Mouse (Mus musculus): ENCODE measurements at regions not wholly inside any gene's neighbourhood (a gene's known extent, or its start where the extent isn't known, plus 50 kb on each side); places are given as distances from the start of the nearest gene placed in this dataset.

- WGBS: 59% methylated on average over 7 of the region's 7 CpGs
- no peak for DNase-seq (ENCODE audit: low read depth, low spot score)
These were observed 173.7 kb downstream of the Bmp7 start for GRCm38 (mm10) chr2:172766403-172766802.

DNA sequence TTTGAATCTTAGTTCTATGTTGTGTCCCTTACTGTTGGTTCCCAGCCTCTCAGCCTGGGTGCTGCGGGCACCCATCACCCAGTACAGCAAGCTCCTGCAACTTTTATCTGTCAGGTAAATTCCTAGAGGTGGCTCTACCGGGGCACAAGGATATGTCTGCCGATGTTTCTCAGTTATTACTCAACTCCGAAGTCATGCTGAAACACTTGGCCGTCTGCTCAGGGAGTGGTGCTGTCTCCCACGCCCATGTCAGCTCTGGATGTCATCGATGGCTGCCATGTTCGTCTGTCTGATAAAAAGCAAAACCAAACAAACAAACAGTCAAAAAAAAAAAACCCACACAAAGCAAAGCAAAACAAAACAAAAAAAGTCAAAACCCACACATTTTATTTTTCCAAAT lies 171.4 kb downstream of the Bmp7 start:
- 48% methylated on average over 8 of the region's 8 CpGs for WGBS
- DNase-seq (ENCODE audit: low read depth, low spot score): no peak

GRCm38 (mm10) chr2:172770061-172770460 lies 170.1 kb downstream of the Bmp7 start:
- no peak for DNase-seq (ENCODE audit: low read depth, low spot score)
- 42% methylated on average over 6 of the region's 6 CpGs for WGBS

- DNase-seq (ENCODE audit: low read depth, low spot score): no peak
- 85% methylated on average over 14 of the region's 14 CpGs for WGBS
These were observed 169.5 kb downstream of the Bmp7 start for GRCm38 (mm10) chr2:172770606-172771005.

DNA sequence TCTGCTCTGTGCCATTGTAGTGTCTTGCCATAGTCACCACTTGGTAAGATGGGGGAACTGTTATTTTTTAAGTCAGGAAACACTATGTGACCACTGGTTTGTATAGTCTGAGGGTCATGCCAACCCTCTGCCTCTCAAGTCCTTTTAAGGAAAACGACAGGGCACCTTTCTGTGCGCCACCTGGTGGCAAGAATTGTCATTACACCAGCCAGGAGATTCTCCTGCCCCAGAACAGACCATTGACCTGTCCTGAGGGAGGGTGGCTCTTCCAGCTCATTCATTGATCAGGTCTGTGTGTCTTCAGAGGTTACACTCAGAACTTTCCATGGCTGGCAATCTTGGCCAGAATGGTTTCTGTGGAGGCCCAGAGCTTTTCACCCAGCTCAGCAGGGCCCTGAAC lies 166.9 kb downstream of the Bmp7 start:
- WGBS: 2% methylated on average over 2 of the region's 2 CpGs
- DNase-seq (ENCODE audit: low read depth, low spot score): peak; percentile 4

GRCm38 (mm10) chr2:172776485-172776884 lies 163.6 kb downstream of the Bmp7 start:
- WGBS: 39% methylated on average over 12 of the region's 12 CpGs

GRCm38 (mm10) chr2:172777774-172778173 lies 162.3 kb downstream of the Bmp7 start:
- 59% methylated on average over 2 of the region's 2 CpGs for WGBS
- no peak for DNase-seq (ENCODE audit: low read depth, low spot score)

More at GRCm38 (mm10) chr2:172776485-172776884, 163.6 kb downstream of the Bmp7 start:
- no peak for DNase-seq (ENCODE audit: low read depth, low spot score)

- WGBS: 23% methylated on average over 5 of the region's 5 CpGs
- DNase-seq (ENCODE audit: low read depth, low spot score): no peak
These were observed 161.0 kb downstream of the Bmp7 start for GRCm38 (mm10) chr2:172779096-172779495.

- DNase-seq (ENCODE audit: low read depth, low spot score): no peak
- WGBS: 65% methylated on average over 10 of the region's 10 CpGs
These were observed 157.4 kb downstream of the Bmp7 start for GRCm38 (mm10) chr2:172782686-172783085.

DNA sequence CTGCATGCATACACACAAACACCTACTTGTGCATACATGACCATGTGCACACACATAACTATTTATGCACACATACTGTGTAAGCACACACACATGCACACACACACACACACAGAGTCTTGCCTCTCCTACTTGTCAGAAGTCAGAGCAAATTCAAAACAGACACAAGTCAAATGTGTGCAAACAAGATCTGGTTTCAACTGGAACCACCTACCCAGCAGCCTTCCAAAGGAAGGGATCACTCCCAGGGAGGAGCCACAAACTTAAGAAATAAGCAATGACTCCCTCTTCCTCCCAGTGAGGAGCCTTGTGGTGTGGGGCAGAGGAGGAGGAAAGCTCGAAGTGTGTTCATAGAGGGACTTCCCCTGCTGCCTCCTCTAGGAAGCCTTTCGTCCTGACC lies 153.8 kb downstream of the Bmp7 start:
- DNase-seq (ENCODE audit: low read depth, low spot score): no peak
- WGBS: 20% methylated on average over 2 of the region's 2 CpGs

DNA sequence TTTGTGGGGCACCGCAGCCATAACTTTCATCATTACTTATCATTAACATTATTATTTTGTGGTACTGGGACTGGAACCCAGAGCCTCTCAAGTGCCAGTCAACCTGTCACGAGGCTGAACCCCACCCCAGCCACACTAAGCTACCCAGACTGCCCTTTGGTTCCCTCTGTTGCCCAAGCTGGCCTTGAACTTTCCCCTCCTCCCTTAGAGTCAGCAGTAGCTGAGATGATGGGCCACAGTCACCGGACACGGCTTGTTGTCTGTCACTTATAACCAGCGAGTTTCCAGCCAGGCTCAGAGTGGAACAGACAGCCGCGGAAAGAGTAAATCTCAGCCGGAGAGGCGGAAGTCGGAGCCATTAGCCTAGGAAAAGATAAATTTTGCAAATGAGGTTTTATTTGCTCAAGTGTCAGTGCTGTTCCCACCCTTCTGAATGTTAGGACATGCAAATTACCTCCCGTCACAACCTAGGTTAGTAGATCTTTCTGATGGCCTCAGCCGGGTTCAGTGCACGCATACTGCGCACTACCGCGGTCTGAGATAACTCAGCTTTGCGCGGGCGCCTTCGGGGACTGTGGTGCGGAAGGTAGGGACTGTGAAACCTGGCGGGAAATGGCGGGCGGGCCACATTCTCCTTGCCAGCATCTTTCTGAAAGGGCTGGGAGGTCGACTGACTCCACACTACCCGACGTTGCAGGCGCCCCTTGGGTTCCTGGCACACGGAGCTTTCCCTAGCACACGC lies 152.7 kb downstream of the Bmp7 start:
- DNase-seq (ENCODE audit: low read depth, low spot score): no peak
- WGBS: 16% methylated on average over 30 of the region's 30 CpGs

GRCm38 (mm10) chr2:172789260-172789659 lies 150.9 kb downstream of the Bmp7 start:
- 23% methylated on average over 10 of the region's 10 CpGs for WGBS
- no peak for DNase-seq (ENCODE audit: low read depth, low spot score)

DNA sequence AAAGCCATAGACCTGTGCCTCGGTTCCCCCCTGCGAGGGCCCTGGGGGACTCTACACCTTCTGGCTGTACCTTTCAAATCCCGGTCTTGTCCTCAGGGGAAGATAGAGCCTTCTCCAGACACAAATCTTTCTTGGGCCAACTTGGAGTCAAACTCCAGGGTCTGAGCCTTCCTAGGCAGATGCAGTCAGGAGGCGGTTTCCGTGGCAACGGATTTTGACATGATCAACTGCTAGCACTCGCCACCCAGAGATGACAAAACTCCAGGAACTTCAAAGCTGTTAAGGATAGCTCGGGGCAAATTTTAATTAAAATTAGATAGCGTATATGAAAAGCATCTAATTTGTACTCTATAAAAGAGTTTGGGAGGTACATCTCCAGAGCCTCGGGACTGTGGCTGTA lies 147.6 kb downstream of the Bmp7 start:
- DNase-seq (ENCODE audit: low read depth, low spot score): no peak
- 74% methylated on average over 10 of the region's 10 CpGs for WGBS

DNA sequence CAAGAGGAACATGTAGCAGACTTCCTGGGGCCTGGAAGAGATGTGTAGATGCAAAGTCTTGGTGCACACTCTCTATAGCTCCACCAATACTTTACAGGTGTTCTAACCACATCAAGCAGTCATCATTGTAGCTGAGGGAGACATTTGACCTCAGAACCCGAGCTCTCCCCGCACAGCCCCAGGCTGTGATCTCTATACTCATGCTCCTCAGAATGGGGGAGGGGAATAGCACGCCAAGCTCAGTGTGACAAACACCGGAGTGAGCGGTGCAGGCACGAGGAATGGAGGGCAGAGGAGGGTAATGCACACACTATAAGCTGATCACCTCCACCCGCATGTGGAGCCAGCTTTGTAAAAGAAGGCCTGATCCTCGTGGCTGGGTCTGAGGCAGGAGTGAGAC lies 146.1 kb downstream of the Bmp7 start:
- 70% methylated on average over 8 of the region's 8 CpGs for WGBS
- no peak for DNase-seq (ENCODE audit: low read depth, low spot score)

DNA sequence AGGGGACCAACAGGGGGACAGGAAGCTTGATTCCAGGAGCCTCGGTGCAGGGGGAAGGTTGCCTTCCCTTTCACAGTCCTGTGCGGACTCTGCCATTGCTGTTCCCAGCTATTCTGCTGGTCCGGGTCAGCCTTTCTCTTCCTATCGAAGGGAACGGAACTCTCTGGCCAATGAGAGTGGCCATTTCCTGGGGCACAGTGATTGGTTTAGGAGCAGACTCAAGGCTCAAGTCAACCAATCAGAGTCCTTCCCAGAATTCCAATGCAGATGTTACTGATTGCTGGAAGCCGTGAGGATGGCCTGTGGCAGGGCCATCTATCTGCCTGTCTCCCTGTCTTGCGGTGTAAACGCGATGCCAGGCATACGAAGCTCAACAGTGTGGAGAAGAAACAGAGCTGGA lies 145.3 kb downstream of the Bmp7 start:
- no peak for DNase-seq (ENCODE audit: low read depth, low spot score)
- WGBS: 78% methylated on average over 10 of the region's 10 CpGs

- WGBS: 58% methylated on average over 6 of the region's 6 CpGs
- DNase-seq (ENCODE audit: low read depth, low spot score): no peak
These were observed 144.0 kb downstream of the Bmp7 start for GRCm38 (mm10) chr2:172796104-172796503.

DNA sequence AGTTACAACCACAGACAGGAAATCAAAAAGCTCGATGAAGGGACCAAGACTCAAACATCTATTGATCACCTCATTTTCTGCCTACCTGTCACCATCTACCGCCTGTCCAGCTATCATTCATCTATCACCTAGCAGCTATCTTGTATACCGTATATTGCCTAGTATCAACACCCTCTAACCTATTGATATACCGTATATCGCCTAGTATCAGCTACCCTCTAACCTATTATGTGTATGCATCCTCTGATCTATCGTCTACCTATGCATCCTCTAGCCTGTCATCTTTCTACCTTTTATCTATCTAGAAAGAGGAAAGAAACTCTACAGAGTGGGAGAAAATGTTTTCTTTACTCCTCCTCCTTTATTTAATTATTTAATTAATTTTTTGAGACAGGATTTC lies 143.2 kb downstream of the Bmp7 start:
- 27% methylated on average over 6 of the region's 6 CpGs for WGBS
- no peak for DNase-seq (ENCODE audit: low read depth, low spot score)

GRCm38 (mm10) chr2:172799951-172800350 lies 140.2 kb downstream of the Bmp7 start:
- DNase-seq (ENCODE audit: low read depth, low spot score): no peak
- WGBS: 61% methylated on average over 10 of the region's 10 CpGs

GRCm38 (mm10) chr2:172800801-172801200 lies 139.3 kb downstream of the Bmp7 start:
- DNase-seq (ENCODE audit: low read depth, low spot score): no peak
- 66% methylated on average over 9 of the region's 9 CpGs for WGBS

GRCm38 (mm10) chr2:172801804-172802203 lies 138.3 kb downstream of the Bmp7 start:
- no peak for DNase-seq (ENCODE audit: low read depth, low spot score)
- 42% methylated on average over 4 of the region's 4 CpGs for WGBS

DNA sequence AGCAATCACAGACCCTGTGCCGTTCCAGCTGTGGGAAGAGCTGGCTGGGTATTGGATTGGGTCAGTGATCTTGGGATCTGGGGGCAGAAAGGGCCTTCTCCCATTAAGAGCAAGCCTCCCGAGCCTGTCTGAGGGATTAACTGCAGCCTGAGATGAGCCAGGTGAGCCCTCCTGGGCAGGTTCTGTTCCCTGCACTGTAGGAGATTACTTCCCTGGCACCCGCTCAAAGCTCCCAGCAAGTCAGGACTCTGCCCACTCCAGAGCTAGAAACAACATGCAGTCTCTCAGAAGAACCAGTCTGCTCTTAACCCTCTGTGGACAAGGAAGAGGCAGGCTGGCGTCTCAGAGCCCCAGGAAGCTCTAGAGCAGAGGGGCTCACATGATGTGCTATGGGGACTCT lies 132.7 kb downstream of the Bmp7 start:
- WGBS: 61% methylated on average over 4 of the region's 4 CpGs
- DNase-seq (ENCODE audit: low read depth, low spot score): no peak

DNA sequence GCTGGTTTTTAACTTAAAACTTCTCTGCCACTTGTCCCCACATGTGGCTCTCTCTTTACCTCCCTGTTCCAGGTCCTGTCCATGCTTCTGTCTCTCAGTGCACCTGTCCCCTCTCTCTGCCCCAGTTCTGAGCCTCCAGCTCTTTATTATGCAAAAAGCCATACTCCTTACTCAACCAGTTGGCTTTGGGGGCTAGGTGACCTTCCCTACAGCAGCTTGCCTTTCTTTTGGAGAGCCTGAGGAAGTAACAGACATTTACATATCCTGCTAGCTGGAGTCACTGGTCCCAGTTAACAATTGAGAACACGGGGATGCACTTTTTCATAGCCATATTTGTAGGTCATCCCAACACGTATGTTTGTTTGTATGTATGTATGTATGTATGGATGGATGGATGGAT lies 130.8 kb downstream of the Bmp7 start:
- DNase-seq (ENCODE audit: low read depth, low spot score): no peak
- 89% methylated on average over 2 of the region's 2 CpGs for WGBS
